Mouse (Mus musculus) cerebellum, postnatal 14 days (tissue): ENCODE measurements around the gene Ccin.

Source experiments
- DNase-seq, 2 experiments: peaks; one replicate each; pipeline ENCODE4 v3.0.0; 2021; ENCODE audit warnings: mixed read lengths in 2 of 2

Gene Ccin

GRCm38 (mm10) chr4:43974914-43975616 lies 8.2 kb upstream of the Ccin start:
- DNase-seq: no peak

- no peak for DNase-seq
Observed at GRCm38 (mm10) chr4:43976223-43976740, 7.0 kb upstream of the Ccin start.

GRCm38 (mm10) chr4:43978521-43979443 lies 4.5 kb upstream of the Ccin start:
- peak in 1 of 2 experiments; percentile 26 for DNase-seq

- peak; percentile 97 to 98 for DNase-seq
Observed at GRCm38 (mm10) chr4:43979746-43980145, 3.5 kb upstream of the Ccin start.

- DNase-seq: no peak
Observed at GRCm38 (mm10) chr4:43980236-43980635, 3.0 kb upstream of the Ccin start.

- DNase-seq: no peak
Observed at GRCm38 (mm10) chr4:43980846-43981245, 2.4 kb upstream of the Ccin start.

GRCm38 (mm10) chr4:43981251-43981650 lies 2.0 kb upstream of the Ccin start:
- no peak for DNase-seq

GRCm38 (mm10) chr4:43982053-43982732 lies 1.1 kb upstream of the Ccin start:
- DNase-seq: peak; percentile 95 to 97

GRCm38 (mm10) chr4:43983756-43984155 lies 473 bp downstream of the Ccin start:
- DNase-seq: no peak

- DNase-seq: no peak
Observed at GRCm38 (mm10) chr4:43984326-43984725, 1.0 kb downstream of the Ccin start.

GRCm38 (mm10) chr4:43988976-43989375 lies 5.7 kb downstream of the Ccin start:
- no peak for DNase-seq

- DNase-seq: no peak
Observed at GRCm38 (mm10) chr4:43993072-43993471, 9.8 kb downstream of the Ccin start.

- DNase-seq: no peak
Observed at GRCm38 (mm10) chr4:43994342-43994741, 11.1 kb downstream of the Ccin start.

GRCm38 (mm10) chr4:44003622-44004021 lies 20.3 kb downstream of the Ccin start:
- DNase-seq: no peak

- DNase-seq: no peak
Observed at GRCm38 (mm10) chr4:44004126-44004525, 20.8 kb downstream of the Ccin start, which contains the start of gene Clta. Clta (plus strand) TSS chr4:44004452.

- DNase-seq: no peak
Observed at GRCm38 (mm10) chr4:44004623-44005409, 21.5 kb downstream of the Ccin start.

- no peak for DNase-seq
Observed at GRCm38 (mm10) chr4:44010176-44010575, 26.9 kb downstream of the Ccin start.

GRCm38 (mm10) chr4:44010893-44011292 lies 27.6 kb downstream of the Ccin start:
- no peak for DNase-seq

GRCm38 (mm10) chr4:44011799-44012198 lies 28.5 kb downstream of the Ccin start:
- DNase-seq: no peak

- DNase-seq: peak; percentile 94 to 95
Observed at GRCm38 (mm10) chr4:44012376-44013367, 29.4 kb downstream of the Ccin start.
